Mouse (Mus musculus): ENCODE measurements around the gene Fcgr1. TPM values are rescaled to one million over a fixed set of nuclear protein-coding genes. Genes with fewer than 3 reads are reported as not detected.
"Not testable (repeated sequence)": the region's sequence is repeated elsewhere in the genome, so short reads cannot be mapped to it uniquely, and the experiment has no call there.

Gene Fcgr1
- 1 to 10 TPM in 1 of 4 experiments, under 1 TPM in 3; 0.38 to 1.1 (median 0.66) TPM for total RNA-seq (2022)

GRCm38 (mm10) chr3:96293787-96294186 is at the start of gene Fcgr1:
Gene Fcgr1, minus strand, starts transcription at chr3:96293969.
- DNase-seq (ENCODE audit: low spot score), result no peak

GRCm38 (mm10) chr3:96342652-96343051 is 48.9 kb upstream of the Fcgr1 start:
- DNase-seq (ENCODE audit: low spot score), result not testable (repeated sequence)

- DNase-seq (ENCODE audit: low spot score), result not testable (repeated sequence)
Measured at GRCm38 (mm10) chr3:96342100-96342499, 48.3 kb upstream of the Fcgr1 start.

- DNase-seq (ENCODE audit: low spot score), result no peak
Measured at GRCm38 (mm10) chr3:96340611-96341312, 47.0 kb upstream of the Fcgr1 start.

- no peak for DNase-seq (ENCODE audit: low spot score)
Measured at GRCm38 (mm10) chr3:96338849-96339480, 45.2 kb upstream of the Fcgr1 start.

- no peak for DNase-seq (ENCODE audit: low spot score)
Measured at GRCm38 (mm10) chr3:96338043-96338442, 44.3 kb upstream of the Fcgr1 start.

- no peak for DNase-seq (ENCODE audit: low spot score)
Measured at GRCm38 (mm10) chr3:96337269-96337668, 43.5 kb upstream of the Fcgr1 start.

- DNase-seq (ENCODE audit: low spot score), result no peak
Measured at GRCm38 (mm10) chr3:96336636-96337035, 42.9 kb upstream of the Fcgr1 start.

- no peak for DNase-seq (ENCODE audit: low spot score)
Measured at GRCm38 (mm10) chr3:96335591-96335990, 41.8 kb upstream of the Fcgr1 start.

GRCm38 (mm10) chr3:96335163-96335550 is 41.4 kb upstream of the Fcgr1 start:
- no peak for DNase-seq (ENCODE audit: low spot score)

GRCm38 (mm10) chr3:96334175-96335162 is 40.7 kb upstream of the Fcgr1 start:
- no peak for DNase-seq (ENCODE audit: low spot score)

GRCm38 (mm10) chr3:96333396-96334174 is 39.8 kb upstream of the Fcgr1 start:
- no peak for DNase-seq (ENCODE audit: low spot score)

- DNase-seq (ENCODE audit: low spot score), result no peak
Measured at GRCm38 (mm10) chr3:96332631-96333395, 39.0 kb upstream of the Fcgr1 start.

GRCm38 (mm10) chr3:96332000-96332399 is 38.2 kb upstream of the Fcgr1 start:
- DNase-seq (ENCODE audit: low spot score), result no peak

GRCm38 (mm10) chr3:96331438-96331837 is 37.7 kb upstream of the Fcgr1 start:
- no peak for DNase-seq (ENCODE audit: low spot score)

- DNase-seq (ENCODE audit: low spot score), result no peak
Measured at GRCm38 (mm10) chr3:96330603-96331002, 36.8 kb upstream of the Fcgr1 start.

GRCm38 (mm10) chr3:96330181-96330580 is 36.4 kb upstream of the Fcgr1 start:
- DNase-seq (ENCODE audit: low spot score), result no peak

GRCm38 (mm10) chr3:96328730-96329387 is 35.1 kb upstream of the Fcgr1 start:
- no peak for DNase-seq (ENCODE audit: low spot score)

- DNase-seq (ENCODE audit: low spot score), result not testable (repeated sequence)
Measured at GRCm38 (mm10) chr3:96328060-96328729, 34.4 kb upstream of the Fcgr1 start.

All from heart, adult 8-10 months (tissue).